Mouse (Mus musculus) adrenal gland, adult 18-20 months (tissue): ENCODE measurements around the gene Frzb. TPM values are rescaled to one million over a fixed set of nuclear protein-coding genes. Genes with fewer than 3 reads are reported as not detected.

Source experiments
- DNase-seq, 2 experiments: peaks; one replicate each; pipeline ENCODE4 v3.0.0; 2021 to 2022; ENCODE audit warnings: low spot score in 2 of 2
- total RNA-seq, 2 experiments: library from RNA; stranded (reverse); gene quantifications; 1 replicate in 1 of 2; 2 replicates in 1 of 2; pipeline ENCODE4 v1.2.3; 2021

Frzb gene
- total RNA-seq, 2 experiments from 2014 or later, result 3.9 to 181 TPM

DNA sequence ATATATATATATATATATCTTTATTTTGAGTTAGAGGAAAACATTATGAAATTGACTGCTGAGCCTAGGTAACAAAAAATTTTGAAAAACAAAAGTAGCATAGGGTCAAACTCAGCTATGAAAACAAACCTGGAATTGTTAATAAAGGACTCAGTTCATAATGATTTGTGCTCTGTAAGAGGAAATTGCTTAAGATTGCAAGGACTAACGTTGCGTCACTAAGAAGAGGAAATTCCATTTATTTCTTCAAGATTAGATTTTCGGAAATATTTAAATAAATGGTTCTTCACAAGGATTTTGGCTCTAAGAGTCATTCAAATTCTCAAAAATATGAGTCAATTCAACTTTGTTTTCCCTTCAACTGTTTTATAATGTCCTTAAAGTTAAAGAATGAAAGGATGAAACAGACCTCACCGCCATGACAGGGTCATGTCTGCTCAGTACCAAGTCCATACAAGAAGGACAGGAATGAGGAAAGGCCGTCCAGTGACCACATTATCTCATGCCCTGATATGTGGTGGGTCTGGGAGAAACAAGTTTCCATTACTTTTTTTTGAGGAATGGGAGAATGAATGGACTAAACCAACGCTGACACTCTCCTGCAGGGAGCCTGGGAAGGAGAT is 14.1 kb downstream of the Frzb start:
- DNase-seq, result no peak

DNA sequence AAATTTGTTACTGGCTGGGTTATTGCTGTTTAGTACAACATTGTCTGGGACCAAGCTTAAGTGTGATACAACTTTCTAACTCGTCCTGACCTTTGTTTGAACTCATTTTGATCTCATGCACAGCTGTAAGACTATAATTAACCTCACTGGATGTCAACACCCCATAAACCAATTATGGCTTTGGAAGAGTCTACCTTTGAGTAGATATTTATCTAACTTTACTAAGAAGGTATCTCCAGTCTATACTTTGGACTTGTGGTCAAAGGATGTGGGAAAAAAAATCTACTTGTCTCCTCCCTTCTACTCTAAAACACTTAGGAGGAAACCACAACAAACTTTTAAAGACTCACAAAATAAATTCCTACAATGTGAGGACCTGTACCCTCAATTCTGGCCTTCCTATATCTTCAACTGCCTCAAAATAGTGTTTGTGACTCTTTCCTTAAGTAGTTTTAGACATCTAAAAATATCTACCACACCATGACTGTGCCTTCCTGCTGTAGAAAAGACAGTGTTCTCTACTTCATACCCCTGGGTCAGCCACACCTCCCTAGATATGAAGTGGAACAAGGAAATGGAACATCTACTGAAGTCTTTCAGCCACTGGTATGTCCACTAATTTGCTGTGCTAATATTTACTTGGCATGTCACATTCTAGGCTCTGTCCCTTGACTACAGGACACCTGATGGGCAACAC is 16.9 kb downstream of the Frzb start:
- no peak for DNase-seq

DNA sequence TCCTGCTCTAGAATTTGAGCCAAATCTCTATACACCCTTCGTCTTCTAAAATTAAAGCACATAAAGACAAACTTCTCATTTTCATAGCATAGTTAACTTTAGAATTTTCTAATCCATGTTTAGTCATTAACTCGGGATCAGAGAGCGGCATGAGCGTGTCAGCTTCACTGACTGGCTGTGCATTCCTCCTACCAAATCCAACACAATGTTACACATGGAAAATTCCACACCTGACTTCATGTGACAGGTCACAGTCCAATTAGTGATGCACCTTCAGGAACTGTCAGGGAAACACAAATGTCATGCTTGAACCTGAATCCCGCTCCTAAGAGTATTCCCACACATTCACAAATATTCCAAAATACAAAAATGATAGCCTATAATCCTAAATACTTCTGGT is 24.3 kb downstream of the Frzb start:
- DNase-seq, result no peak

DNA sequence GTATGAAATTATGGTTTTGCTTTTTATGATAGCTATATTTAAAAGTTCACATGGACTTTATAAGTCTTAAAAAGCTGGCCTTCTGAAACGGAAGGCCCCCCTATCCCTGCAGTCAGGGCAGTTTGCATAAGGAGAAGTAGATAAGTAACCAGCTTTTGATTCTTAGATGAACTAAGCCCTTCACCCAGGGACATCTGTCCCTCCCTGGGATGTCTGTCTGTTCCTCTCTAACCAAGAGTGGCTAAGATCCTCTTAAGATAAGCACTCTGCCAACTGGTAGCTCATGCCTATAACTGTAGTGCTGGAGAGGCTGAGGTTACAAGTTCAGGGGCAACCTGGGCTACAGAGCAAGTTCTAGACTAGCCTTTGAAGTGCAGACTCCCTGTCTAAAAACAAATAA is 25.4 kb downstream of the Frzb start:
- no peak for DNase-seq

DNA sequence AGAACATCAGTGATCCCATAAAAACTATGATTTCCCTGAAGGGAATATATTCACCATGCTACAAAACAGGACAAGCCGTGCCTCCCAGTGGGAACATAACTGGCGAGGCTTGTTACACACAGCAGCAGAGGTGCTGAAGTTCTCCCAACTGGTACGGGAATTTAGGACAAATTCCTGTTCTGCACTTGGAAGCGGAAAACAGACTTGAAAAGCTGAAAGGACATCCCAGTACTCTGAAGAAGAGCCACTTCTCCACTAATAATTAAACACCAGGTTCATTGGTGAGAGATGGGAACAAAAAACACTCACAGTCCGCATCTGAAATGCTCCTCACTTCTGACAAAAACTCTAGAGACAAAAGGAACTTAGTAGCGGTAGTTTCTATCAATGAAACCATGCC is 31.1 kb downstream of the Frzb start:
- DNase-seq, result no peak

DNA sequence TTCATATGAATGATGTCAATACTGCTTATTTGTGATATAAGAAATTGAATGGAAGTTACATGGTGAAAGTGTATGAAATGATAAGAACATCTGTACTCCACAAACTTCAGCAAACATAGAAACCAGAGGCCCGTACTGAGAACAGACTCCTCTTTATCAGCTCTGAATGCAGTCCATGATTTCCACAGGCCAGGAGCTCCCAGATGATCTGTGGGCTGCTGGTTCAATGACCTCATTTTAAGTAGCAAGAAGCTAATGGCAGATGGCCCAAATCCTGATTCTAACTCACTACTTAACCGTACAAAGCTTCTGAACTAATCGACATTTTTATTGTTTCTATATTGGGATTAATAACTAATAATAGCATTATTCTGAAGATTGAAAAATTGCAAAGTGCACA is 33.0 kb downstream of the Frzb start:
- DNase-seq, result no peak

DNA sequence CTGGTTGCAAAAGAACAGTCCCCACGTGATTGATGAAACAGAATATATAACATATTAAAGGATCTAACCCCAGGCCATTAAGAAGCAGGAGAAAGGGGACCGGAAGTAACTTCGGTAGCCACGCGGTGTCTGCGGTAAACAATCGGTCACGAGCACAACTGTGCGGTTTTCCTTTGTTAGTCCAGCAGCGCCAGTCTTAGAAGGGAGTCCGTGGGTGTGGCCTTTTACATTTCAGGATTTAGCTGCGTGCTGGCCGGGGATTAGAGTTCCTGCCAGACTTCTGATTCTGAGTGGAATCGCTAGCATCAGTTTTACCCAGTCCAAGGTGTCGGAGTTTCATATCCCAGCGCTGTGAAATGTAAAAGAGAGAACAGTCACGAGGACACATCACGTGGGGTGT is 34.3 kb downstream of the Frzb start:
- no peak for DNase-seq

DNA sequence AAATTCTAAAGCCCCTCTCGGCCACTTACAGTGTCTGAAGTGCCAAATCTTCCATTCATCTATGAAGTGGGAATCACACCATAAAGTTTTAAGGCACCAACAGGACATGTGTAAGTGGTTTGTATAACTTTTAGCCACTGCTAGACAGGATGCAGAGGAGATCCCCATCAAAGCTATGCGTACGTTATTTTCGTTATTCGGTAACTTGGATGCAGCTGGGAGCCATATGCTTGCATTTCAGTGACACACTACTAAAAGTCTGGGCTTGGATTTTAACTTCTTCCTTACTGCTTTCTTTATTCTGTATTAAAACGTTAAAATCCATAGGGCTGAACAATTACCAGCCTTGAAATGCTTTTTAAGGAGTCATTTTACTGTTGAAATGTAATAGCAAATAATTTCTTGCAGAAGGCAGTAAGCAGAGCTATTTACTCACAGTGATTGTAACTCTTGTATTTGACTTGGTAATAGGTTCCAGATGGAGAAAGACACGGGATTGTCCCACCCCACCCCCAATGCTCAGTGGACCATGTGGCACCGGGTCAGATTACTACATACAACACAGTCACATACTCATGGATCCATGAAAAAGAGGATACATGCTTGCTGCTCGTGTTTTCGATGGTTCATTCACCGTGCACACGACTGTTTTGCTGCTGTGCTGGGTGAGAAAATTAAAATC is 37.4 kb downstream of the Frzb start:
- no peak for DNase-seq

DNA sequence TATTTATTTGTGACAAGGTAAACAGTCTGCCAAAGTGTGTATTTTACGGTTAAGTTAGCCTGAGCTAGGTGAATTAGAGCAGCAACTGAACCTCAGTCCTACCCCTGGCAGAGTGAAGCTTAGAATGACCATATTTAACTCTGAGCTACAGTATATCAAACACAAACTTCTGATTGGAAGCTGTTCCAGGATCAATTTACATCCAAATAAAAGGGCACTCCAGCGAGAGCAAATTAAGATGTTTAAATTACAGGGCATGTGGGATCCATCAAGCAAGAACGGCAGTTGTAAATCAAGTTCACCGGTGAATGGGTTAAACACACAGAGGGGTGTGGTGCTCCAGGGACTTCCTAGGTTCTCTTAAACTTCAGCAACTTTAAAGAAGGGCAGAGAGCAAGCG is 42.7 kb downstream of the Frzb start:
- no peak for DNase-seq

DNA sequence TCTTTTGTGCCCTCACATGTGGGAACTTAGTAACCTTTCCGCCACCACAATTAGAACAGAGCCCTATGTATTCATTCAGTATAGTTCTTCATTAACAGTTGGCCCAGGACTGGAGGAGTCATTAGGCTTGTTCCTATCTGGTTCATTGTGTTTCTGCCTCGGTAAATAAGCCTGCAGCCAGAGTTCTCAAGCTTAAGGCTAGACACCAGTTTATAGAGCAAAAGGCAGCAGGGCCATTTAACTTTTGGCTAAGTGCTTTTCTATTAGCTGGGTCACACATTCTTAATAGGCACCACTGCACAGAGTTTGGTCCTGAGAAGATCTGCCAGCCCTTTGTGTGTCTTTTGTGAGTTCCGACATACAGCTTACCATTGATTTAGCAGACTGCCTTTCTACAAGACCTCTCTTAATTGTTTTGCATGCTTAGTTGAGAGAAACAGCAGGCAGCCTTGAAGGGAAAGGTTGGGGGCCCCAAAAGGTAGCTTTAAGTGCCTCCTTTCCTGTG is 48.8 kb downstream of the Frzb start:
- no peak for DNase-seq

DNA sequence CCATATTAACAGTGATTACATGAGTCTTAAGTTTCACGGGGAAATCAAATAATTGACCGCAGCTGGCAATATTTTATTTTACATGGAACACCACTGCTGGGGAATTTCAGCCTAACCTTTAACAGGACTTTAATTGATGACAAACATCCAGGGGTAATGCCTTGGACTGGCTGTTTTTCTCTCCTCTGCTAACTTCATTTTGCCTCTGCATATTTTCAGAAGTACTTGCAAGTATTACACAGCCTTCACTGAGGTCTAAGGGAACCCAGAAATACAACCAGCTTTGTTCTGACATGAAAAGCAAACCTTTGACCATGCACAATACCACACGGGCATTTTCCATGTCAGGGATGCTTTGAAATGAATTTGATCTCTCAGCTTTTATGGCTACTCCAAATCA is 50.6 kb downstream of the Frzb start:
- DNase-seq, result no peak

DNA sequence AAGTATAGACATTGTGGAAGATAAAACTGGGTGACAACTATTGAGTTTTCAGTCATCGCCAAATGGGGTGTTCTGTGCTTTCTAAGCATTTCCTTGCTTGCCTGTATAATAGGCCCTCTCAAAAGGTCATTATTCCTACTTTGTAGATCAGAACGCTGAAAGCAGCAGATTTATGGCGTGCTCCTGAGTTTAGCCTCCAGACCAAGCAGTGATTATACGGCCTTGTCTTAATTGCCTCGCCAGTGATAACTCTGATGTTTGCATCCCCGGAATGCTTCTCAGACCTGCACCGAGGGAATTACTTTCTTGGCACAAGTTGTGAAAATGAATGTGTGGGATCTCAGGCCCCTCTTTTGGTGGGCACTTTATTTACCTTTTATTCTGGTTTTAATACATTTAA is 51.4 kb downstream of the Frzb start:
- no peak for DNase-seq

DNA sequence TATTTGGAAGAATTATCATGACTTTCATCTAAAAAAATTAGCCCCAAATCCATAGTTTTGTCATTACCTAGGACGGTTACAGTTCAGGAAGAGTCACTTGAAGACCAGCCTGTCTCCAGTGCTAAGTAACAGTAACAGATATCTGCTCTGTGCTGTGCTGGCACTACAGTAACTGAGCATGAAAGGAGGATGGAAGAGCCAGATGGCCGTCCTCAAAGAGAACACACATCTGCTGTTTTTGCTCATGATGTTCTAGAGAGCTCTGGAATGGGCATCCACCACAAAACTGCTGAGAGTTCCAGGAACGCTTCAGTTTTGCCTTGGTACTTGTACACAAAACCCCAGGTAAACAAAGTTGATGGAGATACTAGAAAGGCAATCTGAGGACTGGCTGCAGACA is 59.1 kb downstream of the Frzb start:
- no peak for DNase-seq

DNA sequence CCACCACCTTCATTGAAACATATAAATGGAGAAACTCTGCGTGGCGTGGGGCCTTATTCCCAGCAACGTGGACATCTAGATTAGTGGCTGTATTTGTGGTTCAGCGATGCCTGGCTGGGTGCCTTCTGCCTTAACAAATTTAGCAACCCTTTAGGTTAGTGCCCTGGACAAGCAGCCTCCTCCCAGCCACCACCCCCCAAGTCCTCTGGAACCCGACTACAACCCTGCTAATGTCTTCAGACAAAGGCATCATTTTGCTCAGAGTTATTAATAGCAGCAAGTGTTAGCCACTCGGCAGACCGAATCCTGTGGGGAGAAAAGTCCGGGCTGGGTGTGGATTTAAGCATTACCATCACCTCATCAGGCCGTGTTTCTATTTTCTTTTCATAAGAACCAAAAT is 59.8 kb downstream of the Frzb start:
- DNase-seq, result no peak

DNA sequence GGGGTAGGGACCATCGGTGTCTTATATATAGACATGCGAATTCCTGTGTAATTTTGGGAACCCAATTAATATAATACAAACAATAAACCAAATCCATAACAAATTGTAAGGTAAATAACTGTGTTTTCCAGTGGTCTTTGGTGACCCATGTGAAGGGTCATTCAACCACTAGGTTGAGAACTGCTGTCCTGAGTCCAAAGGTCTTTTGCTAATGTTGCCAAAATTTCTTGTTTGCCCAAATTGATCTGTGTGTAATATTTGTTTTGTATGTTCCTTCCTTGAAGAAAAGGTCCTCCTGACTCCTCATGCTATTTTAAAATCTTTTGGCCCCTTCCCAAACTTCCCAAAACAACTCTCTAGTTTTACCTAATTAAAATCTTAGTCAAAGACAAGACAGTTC is 61.2 kb downstream of the Frzb start:
- no peak for DNase-seq

DNA sequence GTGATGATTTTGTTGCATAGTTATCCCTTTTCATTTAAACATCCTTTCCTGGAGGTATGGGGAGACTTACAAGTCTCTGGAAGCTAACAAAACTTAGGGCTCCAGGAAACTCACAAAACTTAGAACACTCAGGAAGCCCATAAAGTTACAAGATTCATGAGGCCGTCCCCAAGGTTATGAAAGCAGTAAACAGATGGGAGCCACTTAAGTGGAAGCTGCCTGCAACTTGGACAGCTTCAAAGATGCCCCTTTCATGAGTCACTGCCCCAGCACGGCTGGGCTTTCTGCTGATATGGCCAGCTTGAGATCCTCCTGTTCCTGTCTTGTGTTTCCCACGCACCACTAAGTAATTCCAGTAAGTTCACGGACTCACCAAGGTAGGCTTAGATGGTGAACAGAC is 63.0 kb downstream of the Frzb start:
- no peak for DNase-seq

DNA sequence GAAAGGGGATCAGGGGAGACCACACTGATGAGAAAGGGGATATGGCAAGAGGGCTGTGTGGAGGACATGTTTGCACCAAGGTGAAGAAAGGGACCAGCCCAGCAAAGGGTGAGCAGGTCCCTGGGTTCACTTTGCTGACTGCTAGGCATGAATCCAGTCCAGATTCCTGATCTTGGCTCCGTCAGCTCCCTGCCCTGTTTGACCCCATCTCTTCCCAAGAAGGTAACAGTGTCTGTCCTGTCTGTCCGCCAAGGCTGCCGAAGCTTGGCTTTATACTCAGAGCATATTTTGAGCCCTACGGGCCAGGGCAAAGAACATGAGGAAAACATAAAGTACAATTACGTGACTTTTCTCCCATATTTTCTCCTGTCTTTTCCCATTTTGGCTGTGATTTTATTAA is 67.6 kb downstream of the Frzb start:
- DNase-seq, result no peak

DNA sequence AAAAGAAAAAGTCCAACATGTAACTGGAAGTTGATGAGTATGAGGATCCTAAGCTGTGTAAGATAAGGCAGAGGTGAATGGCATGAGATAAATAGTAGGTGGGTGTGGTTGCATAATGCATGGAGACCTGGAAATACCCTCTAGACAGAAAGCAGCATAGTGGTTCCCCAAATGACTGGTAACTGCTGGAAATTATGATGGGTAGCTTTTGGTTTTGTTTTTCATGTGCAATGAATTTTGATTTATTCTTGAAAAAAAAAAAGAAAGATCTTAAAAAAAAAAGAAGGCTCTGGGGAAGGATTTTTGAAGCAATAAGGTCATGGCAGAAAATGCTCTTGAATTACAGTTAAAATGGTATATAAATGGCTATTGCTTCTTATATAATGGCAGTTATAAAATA is 72.5 kb downstream of the Frzb start:
- DNase-seq, result no peak

DNA sequence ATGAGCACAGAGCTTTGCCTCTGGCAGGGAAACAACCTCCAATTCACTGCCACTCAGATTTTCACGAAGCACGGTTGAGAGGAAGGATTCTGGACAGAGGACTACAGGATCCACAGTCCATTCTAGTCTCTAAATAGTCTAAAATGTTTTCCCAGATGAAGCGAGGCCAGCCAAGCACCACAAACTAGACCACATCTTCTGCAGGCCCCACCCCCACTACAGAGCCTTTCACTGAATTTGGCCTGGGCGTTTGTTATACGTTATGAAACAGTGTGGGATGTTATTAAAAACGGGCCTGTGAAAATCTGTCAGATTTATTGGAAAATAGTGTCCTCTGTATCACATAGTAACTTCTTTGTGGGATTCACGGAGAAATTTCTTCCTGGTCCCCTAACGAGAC is 76.0 kb downstream of the Frzb start:
- DNase-seq, result no peak
